Mouse (Mus musculus): ENCODE results near the gene Ednra. TPM values are rescaled to one million over a fixed set of nuclear protein-coding genes. Genes with fewer than 3 reads are reported as not detected.

Gene Ednra
- 0.02 and 0.06 TPM in 2 replicates for polyA plus RNA-seq (2012)

GRCm38 (mm10) chr8:77724046-77724930 is at the start of gene Ednra:
TSS of gene Ednra (minus strand) at chr8:77724464.

Other genes with a start within 250 kb of the Ednra start
- gene Arhgap10, start 206.5 kb downstream of the Ednra start, polyA plus RNA-seq (2012), result 14.5 and 16.8 TPM in 2 replicates
- gene Prmt9, start 175.1 kb downstream of the Ednra start, polyA plus RNA-seq (2012), result 4.1 and 5.2 TPM in 2 replicates
- 4.1 and 4.8 TPM in 2 replicates for gene Tmem184c, start 113.8 kb downstream of the Ednra start, polyA plus RNA-seq (2012)